Mouse (Mus musculus) naive thymus-derived CD4-positive, alpha-beta T cell, adult 2 months (primary cell): ENCODE results near the gene Eif3g.
A peak's percentile ranks its signal among the peaks of the same experiment; 100 is the strongest.

Experiments
- DNase-seq: peaks from one replicate; pipeline ENCODE4 v3.0.0-alpha.2; 2011; ENCODE audit warnings: low read depth

Gene Eif3g

DNA sequence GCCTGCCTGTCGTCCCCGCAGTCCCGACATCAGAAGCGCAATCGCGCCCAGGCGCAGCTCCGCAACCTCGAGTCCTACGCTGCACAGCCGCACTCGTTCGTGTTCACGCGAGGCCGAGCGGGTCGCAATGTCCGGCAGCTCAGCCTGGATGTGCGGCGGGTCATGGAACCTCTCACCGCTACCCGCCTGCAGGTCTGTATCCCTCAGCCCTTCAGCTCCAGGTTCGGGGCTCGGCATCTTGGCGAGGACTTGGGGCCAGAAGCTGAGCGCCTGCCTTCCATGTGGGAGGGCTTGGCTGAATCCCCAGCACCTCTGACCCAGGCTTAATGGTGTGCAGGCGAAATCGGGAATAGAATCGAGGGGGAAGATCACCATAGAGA, 10.0 kb downstream of the Eif3g start:
- DNase-seq: no peak

DNA sequence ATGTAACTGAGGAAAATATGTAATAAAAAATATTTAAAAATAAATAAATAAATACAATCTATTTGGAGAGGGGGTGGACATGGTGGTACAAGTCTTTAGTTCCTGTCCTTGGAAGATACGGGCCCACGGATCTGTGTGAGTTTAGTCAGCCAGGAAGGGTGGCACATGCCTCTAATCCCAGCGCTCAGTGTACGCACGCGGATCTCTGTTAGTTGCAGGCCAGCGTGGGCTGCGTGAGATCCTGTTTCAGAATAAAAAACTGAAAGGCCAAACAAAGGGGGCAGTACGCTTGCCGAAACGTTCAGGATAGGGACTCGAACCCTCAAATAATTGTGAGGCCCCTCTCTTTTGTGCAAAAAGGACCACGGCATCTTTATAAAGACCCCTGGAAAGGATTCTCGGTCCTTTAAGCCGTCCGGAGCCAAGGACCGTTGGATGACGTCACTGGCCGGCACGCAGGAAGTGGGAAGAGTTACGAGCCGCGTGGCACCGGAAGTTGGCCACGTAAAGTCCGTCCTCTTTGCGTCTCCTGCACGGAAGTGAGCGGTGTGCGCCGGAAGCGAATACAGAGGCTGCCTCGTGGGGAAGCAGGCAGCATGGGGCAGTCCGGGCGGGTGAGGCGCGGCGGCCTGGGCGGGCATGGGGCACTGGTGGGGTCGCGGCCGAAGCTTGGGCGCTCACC, 10.6 kb downstream of the Eif3g start, which contains the start of gene Ppan:
Gene Ppan, plus strand, starts transcription at position 472 of the 682 bp plus-strand sequence.
- DNase-seq: peak; percentile 95

DNA sequence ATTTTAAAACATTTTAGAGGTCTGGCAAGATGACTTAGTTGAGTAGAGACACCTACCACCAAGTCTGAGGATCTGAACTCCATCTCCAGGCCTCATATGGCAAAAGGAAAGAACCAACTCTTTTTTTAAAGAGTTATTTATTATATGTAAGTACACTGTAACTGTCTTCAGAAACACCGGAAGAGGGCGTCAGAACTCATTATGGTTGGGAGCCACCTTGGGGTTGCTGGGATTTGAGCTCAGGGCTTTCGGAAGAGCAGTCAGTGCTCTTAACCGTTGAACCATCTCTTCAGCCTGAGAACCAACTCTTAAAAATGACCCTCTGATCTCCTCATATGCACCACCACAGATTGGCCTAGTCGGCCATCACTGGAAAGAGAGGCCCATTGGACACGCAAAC, 11.2 kb downstream of the Eif3g start:
- DNase-seq: no peak

DNA sequence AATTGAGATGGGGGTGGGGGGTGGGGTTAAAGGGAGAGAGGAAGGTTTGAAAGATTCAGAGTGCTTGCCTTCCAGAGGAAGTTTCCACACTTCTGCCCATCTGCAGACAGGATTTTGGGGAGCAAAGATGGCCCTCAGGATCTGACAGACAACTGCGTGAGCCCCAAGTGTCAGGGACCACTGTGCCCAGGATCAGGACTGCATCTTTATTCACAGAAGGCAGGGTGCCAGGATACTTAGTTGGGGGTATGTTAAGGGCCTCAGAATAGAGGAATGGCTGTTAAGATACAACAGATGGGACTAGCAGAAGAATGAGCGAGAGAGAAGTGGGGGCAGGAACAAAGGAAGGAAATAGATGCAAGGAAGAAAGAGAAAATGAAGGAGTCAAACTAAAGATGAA, 11.9 kb downstream of the Eif3g start:
- no peak for DNase-seq

DNA sequence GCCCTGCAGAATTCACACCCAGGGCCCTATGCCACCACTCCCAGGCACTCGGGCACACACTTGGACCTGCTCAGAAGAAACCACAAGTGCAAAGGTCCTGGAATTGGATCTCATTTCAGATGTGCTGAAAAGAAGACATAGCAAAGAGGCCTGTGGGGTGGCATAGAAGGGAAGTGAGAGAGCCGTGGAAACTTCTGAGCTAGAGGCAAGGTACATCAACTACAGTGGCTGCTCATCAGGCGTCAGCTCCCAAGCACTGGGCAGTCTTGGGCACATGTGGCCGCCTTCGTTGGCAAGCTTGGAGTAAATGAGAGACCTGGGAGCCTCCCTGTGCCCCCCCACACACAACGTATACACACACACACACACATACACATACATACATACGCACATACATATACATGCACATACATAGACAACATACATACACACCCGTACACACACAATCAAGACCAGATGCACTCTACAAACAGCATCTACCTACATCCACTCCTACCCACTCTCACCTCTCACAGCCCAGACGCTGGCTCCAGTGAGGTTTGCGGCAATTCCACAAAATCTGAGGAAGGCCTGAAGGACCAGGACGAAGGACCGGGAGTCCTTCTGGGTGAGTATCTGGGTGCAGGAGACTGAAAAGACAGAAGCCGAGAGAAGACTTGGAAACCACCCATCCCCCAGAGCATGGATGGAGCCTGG, 19.2 kb downstream of the Eif3g start, which contains the start of gene Angptl6:
Gene Angptl6, minus strand, starts transcription at position 631 of the 696 bp plus-strand sequence.
- no peak for DNase-seq

DNA sequence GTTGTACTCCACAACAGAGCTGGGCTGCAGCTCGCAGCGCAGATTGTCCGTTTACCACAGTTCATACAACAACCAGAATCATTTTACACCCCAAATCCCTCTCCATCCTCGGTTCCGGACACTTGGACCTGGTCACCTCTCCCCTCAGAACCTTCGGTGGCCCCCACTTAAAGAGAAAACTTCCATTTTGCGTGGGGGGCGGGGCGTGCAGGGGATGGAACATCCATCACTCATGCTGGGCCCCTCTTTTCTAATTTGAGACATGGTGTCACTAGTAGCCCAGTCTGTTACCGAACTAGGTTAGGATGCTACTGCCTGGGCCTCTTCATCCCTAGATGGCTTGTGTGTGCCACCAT, 19.7 kb downstream of the Eif3g start:
- no peak for DNase-seq

DNA sequence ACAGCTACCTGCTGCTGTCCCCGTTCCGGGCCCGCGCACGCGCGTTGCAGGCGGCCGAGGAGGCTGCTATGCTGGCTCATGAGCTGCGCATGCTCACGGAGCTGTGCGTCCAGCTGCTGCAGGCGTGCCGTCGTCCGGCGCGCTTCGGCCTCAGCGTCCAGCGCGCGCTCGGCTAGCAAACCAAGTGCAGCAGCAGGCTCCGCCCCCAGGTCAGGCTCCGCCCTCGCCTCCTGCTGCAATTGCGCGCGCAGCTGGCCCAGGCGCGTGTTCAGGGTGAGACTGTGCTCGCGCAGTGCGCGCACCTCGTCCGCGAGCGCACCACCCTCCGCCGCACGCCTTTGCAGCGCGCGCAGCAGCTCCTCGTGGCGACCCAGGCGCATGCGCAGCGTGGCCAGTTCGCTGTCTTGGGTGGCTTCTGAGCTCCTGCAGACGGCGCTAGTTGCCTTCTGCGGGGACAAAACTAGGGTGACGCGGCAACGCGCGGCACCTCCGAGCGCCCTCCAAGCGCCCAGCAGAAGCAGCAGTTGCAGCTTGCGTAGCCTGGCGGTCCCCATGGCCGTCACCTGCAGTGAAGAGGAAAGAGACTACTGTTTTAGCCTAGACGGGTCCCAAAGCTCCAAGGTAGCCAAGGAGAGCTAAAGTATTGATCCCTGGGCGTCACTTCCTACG, 20.2 kb downstream of the Eif3g start:
- DNase-seq: peak; percentile 100

DNA sequence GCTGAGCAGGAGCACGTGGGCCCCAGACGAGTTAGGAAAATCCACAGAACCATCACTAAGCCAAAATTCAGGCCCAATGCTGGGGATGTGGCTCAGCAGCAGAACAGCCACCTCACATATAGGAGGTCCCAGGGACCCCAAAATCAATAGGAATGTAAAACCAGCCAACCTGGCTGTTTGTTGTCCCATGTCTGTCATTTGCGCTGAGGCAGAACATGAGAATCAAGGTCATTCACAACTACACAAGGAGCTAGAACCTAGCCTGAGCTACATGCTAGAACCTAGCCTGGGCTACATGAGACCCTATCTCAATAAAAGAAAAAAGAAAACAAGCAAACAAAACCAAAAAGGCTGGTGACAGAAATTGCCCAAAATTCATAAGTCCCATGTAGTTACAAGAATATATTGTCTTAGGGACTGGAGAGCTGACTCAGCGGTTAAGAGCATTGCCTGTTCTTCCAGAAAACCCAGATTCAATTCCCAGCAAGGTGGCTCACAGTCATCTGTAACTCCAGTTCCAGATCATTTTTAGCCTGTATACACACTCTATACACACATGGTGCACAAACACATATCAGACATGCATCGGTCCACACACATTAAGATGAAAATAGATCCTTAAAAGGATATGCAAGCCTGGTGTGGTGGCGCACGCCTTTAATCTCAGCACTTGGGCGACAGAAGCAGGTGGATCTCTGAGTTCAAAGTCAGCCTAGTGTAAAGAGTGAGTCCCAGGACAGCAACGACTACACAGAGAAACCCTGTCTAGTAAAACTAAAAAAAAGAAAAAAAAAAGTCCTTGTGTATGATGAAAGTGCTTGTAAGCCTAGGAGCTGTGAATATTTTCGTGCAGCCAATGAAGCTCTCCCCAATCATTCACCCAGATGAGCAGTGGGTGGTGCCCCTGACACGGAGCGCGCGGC, 21.0 kb downstream of the Eif3g start:
- no peak for DNase-seq

DNA sequence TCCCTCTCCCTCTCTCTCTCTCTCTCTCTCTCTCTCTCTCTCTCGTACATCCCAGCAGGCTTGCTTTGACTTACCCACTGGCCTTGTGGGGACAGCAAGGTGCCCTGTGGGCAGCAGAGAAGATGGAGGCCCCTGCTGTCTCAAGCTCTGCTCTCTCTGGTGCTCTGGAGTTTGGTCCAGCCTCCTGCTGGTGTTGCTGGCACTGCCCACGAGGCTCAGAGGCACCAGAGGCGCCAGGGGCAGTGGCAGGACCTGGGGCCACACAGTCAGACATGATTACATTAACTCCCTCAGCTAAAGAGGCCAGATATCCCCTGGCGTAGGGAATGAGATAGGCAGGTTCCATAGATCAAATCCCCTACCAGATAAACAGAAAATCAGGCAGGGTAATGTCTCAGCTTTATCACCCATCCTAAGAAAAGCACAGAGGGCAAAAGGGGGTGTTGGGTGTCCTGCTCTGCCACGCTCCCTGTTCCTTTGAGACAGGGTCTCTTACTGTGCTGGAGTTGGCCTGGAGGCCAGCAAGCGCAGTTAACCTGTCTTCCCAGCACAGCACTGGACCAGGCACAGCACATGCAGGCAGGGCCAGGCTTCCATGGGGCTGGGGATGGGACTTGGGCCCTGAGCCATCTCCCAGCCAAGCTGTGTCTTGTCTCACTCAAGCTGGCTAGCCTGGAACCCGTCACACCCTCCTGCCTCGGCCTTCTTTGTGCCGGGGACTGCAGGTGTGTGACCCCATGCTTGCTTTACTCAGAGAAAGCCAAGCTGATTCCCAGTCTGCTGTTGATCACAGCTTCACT, 21.9 kb downstream of the Eif3g start:
- no peak for DNase-seq

DNA sequence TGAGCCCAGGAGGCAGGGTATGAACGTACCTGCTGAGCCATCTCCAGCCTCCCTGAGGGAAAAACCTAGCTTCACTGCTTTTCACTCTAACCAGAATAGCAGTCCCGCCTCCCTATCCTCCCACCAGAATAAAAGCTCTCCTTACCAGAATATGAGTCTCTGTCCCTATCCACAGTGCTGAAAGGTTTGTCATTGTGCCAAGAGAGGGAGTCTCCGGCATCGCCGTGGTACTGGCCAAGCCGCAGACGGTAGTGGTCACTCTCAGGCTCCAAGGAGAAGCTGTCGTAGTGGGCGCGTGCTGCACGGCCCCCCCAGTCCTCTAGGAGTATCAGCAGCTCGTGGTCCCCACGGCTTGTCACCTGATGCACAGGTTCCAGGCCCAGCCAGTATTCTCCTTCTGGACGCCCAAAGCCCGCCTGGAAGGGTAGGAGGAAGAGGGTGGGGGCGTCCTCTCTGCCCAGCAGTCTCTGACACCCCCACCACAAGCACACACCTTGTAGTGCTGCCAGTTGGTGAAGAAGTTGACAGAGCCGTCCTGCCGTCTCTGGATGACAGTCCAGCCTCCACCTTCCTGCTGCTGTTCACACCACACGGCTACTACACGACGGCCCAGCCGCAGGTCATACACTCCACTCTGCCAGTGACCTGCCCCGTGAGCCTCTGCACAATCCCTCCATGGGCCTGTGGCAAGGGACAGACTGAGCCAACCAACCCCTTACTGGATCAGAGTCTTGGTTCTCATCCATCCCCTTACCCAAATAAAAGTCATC, 23.2 kb downstream of the Eif3g start:
- no peak for DNase-seq

DNA sequence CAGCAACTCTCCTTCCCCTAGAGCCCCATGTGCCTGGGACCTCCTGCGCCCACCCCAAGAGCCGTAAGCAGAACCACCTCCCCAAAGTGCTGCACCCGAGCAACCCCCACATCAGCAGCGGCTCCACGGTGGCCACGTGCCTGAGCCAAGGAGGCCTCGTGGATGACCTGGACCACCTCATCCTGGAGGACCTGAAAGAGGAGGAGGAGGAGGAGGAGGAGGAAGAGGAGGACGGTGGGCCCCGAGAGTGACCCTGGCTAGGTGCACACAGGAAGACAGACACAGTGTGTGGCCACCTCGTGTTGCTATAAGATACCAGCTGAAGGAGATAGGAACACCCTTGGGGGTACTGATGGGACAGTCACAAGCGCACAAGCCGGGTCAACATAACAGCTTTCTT, 24.9 kb downstream of the Eif3g start:
- DNase-seq: no peak

DNA sequence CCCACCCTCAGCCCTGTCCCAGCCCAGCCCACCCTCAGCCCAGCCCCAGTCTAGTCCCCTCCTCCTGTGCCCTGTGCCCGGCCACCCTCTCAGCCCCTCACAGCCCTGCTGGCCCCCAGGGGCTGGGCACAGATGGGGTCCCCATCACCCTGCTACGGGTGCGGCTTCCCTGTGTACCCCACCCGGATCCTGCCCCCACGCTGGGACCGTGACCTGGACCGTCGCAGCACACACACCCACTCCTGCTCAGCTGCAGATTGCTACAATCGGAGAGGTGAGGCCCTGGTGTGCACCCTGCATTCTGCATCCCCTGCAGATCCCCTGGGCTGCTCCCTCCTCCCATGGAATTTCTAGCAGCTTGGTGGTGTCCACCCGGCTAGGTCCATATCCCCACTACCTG, 25.4 kb downstream of the Eif3g start:
- no peak for DNase-seq

DNA sequence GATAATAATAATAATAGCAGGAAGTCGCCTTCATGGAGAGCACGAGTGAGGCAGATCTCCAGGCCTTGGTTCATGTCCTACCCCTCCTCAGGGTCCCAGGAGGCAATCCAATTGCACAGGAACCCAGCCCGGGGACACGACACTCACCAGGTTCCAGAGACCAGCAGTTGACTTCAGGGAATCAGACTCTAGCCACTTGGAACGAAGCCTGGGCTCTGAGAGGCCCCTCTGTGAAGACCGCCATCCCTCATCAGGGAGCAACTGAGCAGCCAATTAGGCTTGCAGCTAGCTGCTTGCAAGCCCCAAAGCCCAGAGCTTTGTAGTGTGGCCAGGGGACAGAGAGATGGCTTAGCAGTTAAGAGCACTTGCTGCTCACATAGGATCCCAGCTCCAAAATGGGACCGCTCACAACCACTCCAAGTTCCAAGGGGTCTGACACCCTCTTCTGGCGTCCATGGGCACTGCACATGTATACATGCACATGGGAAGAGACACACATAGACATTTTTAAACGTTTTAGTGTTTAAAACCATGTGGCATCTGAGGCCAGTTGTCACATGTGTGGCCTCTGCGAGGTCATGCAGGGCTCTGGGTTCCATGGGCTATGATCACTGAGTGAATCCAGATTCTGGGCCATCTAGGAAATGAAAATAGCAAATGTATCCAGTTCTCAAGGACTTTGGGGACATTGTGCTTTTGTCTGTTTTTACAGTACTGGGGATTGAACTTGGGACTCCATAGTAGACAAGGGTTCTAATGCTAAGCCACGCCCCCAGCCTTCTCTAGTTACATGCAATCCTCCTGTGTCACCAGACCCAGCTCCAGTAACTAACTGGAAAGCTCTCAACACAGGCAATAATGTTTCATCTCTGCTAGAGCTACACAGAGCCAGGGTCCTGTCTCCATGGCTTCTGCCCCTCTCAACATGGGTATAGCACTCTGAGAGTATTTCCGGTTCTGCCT, 27.9 kb downstream of the Eif3g start:
- DNase-seq: no peak

DNA sequence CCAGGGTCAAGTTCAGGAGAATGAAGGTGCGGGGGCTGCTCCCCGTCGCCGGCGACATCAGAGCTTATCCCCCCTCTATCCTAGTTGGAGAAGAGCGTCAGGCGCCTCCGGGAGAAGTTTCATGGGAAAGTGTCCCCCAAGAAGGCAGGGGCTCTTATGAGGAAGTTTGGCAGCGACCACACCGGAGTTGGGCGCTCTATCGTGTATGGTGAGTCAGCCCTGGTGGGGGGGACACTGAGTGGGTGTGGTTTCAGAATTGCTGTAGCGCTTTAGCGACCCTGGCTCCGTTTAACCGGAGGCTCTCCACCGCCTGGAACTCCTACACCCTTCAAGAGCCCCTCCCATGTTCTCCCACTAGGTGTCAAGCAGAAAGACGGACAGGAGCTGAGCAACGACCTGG, 29.2 kb downstream of the Eif3g start:
- peak; percentile 40 for DNase-seq

DNA sequence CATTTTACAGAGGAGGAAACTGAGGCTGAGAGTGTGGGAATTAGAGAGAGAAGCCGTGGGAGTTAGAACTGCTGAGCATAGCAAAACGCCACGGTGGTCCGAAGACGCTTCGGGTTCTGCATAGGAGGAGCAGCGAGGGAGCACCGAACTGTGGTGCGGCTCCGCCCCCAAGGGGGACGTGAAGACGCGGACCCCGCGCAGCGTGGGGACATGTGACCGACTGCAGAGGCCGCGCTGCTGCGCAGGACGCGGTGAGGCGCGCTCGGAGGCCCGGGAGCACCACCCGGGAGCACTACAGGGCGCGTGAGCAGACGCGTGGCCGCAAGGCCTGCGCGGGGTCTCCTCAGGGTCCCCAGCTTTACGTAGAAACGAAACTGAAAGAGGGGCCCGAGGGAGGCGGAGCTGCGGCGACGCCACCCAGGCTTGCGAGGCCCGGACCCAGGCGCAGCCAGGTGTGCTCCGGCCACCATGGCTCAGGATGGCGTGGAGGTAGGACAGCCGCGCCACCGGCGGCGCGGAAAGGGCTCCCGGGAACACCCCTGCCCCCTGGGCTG, 29.9 kb downstream of the Eif3g start, which contains the start of gene A230050P20Rik:
Gene A230050P20Rik, plus strand, starts transcription at position 195 of the 554 bp plus-strand sequence.
- peak; percentile 71 for DNase-seq

DNA sequence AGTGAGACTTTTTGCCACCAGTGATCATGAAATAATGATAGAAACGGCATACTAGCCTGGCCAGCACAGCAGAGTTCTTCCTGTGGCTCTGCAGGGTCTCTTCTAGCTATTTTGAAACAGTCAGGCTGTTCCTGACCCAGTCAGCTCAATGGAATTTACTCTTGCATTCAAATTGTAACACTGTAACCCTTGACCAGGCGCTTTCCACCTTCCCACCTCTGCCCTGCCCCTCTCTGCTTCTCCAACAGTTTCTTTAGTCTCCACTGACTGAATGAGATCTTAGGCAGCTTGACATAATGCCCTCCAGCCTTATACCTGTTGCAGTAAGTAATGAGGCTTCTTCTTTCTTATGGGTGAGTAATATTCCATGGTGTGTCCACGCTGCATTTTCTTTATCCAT, 31.5 kb downstream of the Eif3g start:
- no peak for DNase-seq

DNA sequence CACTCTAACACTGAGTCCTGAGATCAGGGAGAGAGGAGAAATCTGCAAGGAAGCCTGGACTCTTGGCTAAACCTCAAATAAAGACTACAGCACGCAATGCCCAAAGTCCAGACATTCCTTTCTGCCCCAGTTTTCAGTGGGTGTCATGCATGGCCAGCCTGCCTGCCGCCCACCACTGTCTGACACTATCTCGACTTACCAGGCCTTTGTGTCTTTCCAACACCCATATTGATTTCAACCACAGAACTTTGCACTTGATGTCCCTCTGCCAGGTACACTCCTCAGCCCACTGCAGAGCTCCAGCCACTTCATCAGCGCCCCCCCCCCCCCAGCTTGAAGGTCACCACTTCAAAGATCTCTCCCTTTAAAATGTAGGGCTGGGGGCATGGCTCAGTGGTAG, 36.2 kb downstream of the Eif3g start:
- DNase-seq: no peak

DNA sequence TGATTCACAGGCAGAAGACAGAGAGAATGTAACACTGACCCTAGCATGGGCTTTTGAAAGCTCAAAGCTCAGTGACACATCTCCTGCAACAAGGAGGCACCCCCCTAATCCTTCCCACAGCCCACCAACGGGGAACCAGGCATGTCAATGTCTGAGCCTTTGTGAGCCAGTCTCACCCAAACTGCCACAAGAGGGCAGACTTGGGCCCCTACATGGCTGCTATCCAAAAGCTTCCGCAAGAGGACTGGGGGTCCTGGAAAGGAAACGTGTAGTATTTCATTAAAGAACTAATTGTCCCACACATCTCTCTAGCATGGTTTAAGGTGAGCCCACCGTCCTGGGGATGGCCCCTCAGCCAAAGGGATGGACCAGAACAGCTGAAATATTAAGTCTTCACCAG, 36.6 kb downstream of the Eif3g start:
- peak; percentile 56 for DNase-seq

DNA sequence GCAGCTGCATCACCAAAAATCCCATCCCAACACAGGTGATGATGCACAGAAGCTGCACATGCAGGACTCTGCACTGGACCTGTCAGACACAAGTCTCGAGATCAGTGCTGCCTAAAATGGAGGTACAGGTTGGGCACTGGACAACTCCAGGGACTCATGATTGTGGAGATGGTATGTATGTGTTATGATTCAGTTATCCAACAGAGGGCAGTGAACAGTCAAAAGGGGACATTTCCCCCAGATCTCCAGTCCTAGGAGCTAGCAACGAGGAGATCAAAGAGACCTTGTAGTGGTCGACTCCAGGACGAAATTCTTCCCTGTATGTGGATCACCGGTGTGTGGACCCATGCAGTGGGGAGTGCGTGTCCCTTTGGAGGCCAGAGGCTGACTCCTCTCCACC, 38.5 kb downstream of the Eif3g start:
- DNase-seq: no peak
